Mouse (Mus musculus) thymus, adult 18-20 months (tissue): Measurements from ENCODE around the gene Tmod4.
"Not testable (repeated sequence)": the region's sequence is repeated elsewhere in the genome, so short reads cannot be mapped to it uniquely, and the experiment has no call there.

Experiments used
- DNase-seq, 2 experiments: peaks; one replicate each; pipeline ENCODE4 v3.0.0; 2022; ENCODE audit warnings: mixed read lengths in 2 of 2

The Tmod4 gene

GRCm38 (mm10) chr3:95124246-95124645, at the start of gene Tmod4:
Gene Tmod4, plus strand, starts transcription at chr3:95124476.
- DNase-seq, result no peak

- no peak for DNase-seq
These were observed 36.2 kb upstream of the Tmod4 start for GRCm38 (mm10) chr3:95088071-95088470.

GRCm38 (mm10) chr3:95100854-95101253, 23.4 kb upstream of the Tmod4 start:
- DNase-seq, result no peak

- no peak for DNase-seq
These were observed 19.2 kb upstream of the Tmod4 start for GRCm38 (mm10) chr3:95105121-95105520.

GRCm38 (mm10) chr3:95105586-95106337, 18.5 kb upstream of the Tmod4 start:
- no peak for DNase-seq

GRCm38 (mm10) chr3:95106338-95107117, 17.7 kb upstream of the Tmod4 start, which contains the start of gene Pip5k1a:
Gene Pip5k1a, minus strand, starts transcription at chr3:95106930.
- peak; percentile 95 to 97 for DNase-seq

- DNase-seq, result not testable (repeated sequence)
These were observed 17.0 kb upstream of the Tmod4 start for GRCm38 (mm10) chr3:95107308-95107707.

- DNase-seq, result no peak
These were observed 16.4 kb upstream of the Tmod4 start for GRCm38 (mm10) chr3:95107898-95108297.

- peak; percentile 82 to 87 for DNase-seq
These were observed 13.2 kb upstream of the Tmod4 start, which contains the start of gene Vps72 for GRCm38 (mm10) chr3:95110911-95111726. Gene Vps72, plus strand, starts transcription at chr3:95111022.

GRCm38 (mm10) chr3:95112760-95113159, 11.5 kb upstream of the Tmod4 start:
- DNase-seq, result no peak

GRCm38 (mm10) chr3:95117751-95118150, 6.5 kb upstream of the Tmod4 start:
- DNase-seq, result no peak

- no peak for DNase-seq
These were observed 2.7 kb upstream of the Tmod4 start for GRCm38 (mm10) chr3:95121580-95121979.

- DNase-seq, result no peak
These were observed 696 bp downstream of the Tmod4 start for GRCm38 (mm10) chr3:95124972-95125371.

GRCm38 (mm10) chr3:95129226-95129651, 5.0 kb downstream of the Tmod4 start:
- DNase-seq, result no peak

GRCm38 (mm10) chr3:95130081-95130480, 5.8 kb downstream of the Tmod4 start:
- no peak for DNase-seq

- DNase-seq, result not testable (repeated sequence)
These were observed 8.1 kb downstream of the Tmod4 start for GRCm38 (mm10) chr3:95132389-95132788.

GRCm38 (mm10) chr3:95133176-95133575, 8.9 kb downstream of the Tmod4 start:
- no peak for DNase-seq

- DNase-seq, result peak; percentile 85 to 92
These were observed 9.4 kb downstream of the Tmod4 start, which contains the start of the genes Scnm1 and Lysmd1 for GRCm38 (mm10) chr3:95133680-95134101. Gene Scnm1, minus strand, starts transcription at chr3:95134011. Gene Lysmd1, plus strand, starts transcription at chr3:95134088.

GRCm38 (mm10) chr3:95134133-95134532, 9.9 kb downstream of the Tmod4 start:
- not testable (repeated sequence) for DNase-seq

GRCm38 (mm10) chr3:95135023-95135422, 10.7 kb downstream of the Tmod4 start:
- peak; percentile 22 to 50 for DNase-seq

- DNase-seq, result peak in 1 of 2 experiments; percentile 35
These were observed 11.3 kb downstream of the Tmod4 start for GRCm38 (mm10) chr3:95135433-95136052.

GRCm38 (mm10) chr3:95136336-95136735, 12.1 kb downstream of the Tmod4 start:
- no peak for DNase-seq
